Mouse (Mus musculus): ENCODE data around the gene Shisa2. TPM values are rescaled to one million over a fixed set of nuclear protein-coding genes. Genes with fewer than 3 reads are reported as not detected.

Shisa2 gene
- polyA plus RNA-seq, 1 experiment from 2014 or later = 4.0 TPM

DNA sequence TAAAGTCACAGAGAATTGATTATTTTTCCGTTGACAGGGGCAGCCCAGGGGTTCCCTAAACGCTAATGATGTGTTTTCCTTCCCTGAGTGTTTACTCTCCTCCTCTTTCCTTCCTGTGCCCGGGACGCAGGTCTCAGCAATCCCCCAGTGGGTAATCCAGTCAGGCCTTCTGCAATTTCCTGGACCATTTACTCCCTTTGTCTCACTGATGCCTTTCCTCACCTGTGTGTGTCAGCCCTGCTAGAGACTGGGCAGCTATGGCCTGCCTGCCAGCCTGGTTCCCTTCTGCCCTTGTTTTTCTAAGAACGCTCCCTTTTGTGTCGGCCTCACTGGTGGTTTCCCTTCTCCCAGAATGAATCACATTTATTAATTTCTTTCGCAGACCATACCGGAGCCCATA is 49.4 kb downstream of the Shisa2 start:
- Histone ChIP-seq H3K4me3 (no peak overlapping the region), H3K4me2 (no peak overlapping the region), H3K9ac (0 out of 2 replicates have a peak overlapping the region, but pooled peaks have one; percentile 13), H3K36me3 (peaks cover 3% of the 10 kb centered on the region; the same call in 1 of the 2 replicates), H3K27me3 (no peaks in the 10 kb centered on the region), H3K27ac (peak overlapping the region; percentile 58), H3K4me1 (replicated peaks) (peaks cover 16% of the 10 kb centered on the region), H3K9me3 (no peaks in the 10 kb centered on the region)
- 31% methylated on average over 8 of the region's 8 CpGs for WGBS
- ATAC-seq (ENCODE audit: low FRiP score) = peak; percentile 63

DNA sequence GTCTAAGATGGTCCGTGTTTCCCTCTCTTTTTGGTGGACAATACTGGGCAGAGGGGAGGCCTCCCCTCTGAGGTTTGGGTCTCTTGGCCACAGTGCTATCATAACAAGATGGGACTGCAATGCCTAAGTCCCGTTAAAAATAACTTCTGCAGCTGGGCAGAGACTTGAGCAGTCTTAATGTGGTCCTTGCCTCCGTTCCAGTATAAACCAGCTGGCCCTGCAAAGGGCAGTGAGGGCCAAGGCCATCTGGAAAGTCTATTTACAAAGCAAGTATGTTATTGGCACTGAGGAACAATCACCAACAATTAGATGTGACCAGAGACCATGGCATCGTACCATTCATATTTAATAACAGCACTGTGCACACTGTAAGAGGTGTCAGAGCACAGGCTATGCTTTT is 50.2 kb downstream of the Shisa2 start:
- peak overlapping the region; percentile 58; the same call in 1 of the 2 replicates for H3K27ac ChIP-seq
- H3K9me3 ChIP-seq = no peaks in the 10 kb centered on the region
- no peak overlapping the region for H3K4me2 ChIP-seq
- H3K4me3 ChIP-seq = no peak overlapping the region
- peaks cover 16% of the 10 kb centered on the region for H3K4me1 ChIP-seq (replicated peaks)
- no peak for ATAC-seq (ENCODE audit: low FRiP score)
- H3K36me3 ChIP-seq = peaks cover 3% of the 10 kb centered on the region; the same call in 1 of the 2 replicates
- H3K27me3 ChIP-seq = no peaks in the 10 kb centered on the region
- no peak overlapping the region for H3K9ac ChIP-seq
- WGBS = 83% methylated on average over 4 of the region's 4 CpGs

GRCm38 (mm10) chr14:59677598-59678003 is 52.5 kb downstream of the Shisa2 start:
- Histone ChIP-seq H3K36me3 (peaks cover 3% of the 10 kb centered on the region; the same call in 1 of the 2 replicates), H3K27ac (no peak overlapping the region), H3K4me1 (replicated peaks) (peaks cover 16% of the 10 kb centered on the region), H3K4me2 (no peak overlapping the region), H3K9me3 (no peaks in the 10 kb centered on the region), H3K9ac (no peak overlapping the region), H3K27me3 (no peaks in the 10 kb centered on the region), H3K4me3 (no peak overlapping the region)
- 71% methylated on average over 7 of the region's 7 CpGs for WGBS
- no peak for ATAC-seq (ENCODE audit: low FRiP score)

Other genes with a start within 250 kb of the Shisa2 start
- gene Phf11c, start 229.9 kb upstream of the Shisa2 start, polyA plus RNA-seq (2015; fragmentation: Nextera tagmentation; extraction: Ambion mirVana) = 0.31 and 0.54 TPM in 2 replicates
- 8.2 and 8.3 TPM in 2 replicates for gene Setdb2, start 184.4 kb upstream of the Shisa2 start, polyA plus RNA-seq (2015; fragmentation: Nextera tagmentation; extraction: Ambion mirVana)
- gene Cab39l, start 184.3 kb upstream of the Shisa2 start, polyA plus RNA-seq (2015; fragmentation: Nextera tagmentation; extraction: Ambion mirVana) = 27.8 and 32.4 TPM in 2 replicates
- 36.3 and 37.8 TPM in 2 replicates for gene Cdadc1, start 27.3 kb upstream of the Shisa2 start, polyA plus RNA-seq (2015; fragmentation: Nextera tagmentation; extraction: Ambion mirVana)

Data from hindbrain, embryonic 13.5 days (tissue).